Mouse (Mus musculus) 3134 (cell line): ENCODE measurements around the gene Lrmda.

Source experiments
- DNase-seq: peaks from one replicate; pipeline ENCODE4 v3.0.0-alpha.2; 2011; ENCODE audit warnings: low spot score; ENCODE audit not compliant: insufficient read length; ENCODE audit errors: extremely low read depth

Lrmda gene

DNA sequence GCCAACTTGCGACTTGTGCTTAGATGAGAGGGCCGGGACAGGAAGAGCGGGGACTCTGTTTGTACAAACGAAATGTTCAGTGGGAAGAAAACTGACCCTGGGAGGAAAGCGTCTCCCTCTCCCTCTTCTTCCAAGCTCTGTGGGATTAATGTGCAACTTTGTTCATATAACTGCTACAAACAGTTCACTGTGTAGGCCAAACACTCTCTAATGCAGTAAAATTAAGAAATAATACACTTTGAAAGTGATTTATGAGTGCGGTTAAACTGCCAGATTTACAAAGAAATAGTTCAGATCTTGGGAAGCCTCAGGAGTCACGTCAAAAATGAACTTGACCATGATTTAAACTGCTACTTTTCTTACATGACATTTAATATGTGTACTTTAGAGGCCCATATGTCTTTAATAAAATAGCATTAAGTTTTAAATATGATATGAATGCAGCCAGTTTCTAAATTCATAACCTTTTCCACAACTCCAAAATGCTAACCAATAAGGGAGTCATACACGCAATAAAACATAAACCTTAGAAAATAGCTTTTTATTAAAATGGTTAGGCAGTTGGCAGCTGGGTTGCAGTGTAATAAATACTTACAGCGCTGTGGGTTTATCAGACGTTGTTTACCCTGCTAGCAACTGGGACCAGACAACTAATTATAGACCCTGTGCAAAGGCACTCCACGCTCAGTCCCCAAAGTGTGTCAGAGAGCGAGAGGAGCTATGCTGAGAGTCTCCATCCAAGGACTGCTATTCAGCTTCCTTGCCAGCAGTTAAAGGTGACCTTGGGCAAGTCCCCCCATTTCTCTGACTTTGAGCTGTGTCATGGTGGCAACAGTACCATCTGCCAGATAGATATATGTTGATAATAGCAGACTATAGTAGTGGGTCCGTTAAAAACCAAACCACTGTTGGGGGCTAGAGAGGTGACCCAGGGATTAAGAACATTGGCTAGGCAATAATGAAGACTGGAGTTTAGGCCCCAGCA lies 590.0 kb downstream of the Lrmda start:
- no peak for DNase-seq

DNA sequence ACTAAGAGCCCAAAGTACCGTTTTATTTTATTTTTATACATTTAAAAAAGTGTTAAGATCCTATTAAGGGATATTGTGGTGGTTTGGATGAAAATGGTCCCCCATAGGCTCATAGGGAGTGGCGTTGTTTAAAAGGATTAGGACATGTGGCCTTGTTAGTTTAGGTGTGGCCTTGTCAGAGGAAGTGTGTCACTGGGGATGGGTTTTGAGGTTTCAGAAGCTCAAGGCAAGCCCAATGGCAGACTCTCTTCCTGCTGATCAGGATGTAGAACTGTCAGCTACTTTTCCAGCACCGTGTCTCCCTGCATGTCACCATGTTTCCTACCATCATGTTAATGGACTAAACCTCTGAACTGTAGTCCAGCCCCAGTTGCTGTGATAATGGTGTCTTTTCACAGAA lies 591.5 kb downstream of the Lrmda start:
- no peak for DNase-seq

- no peak for DNase-seq
Observed at GRCm38 (mm10) chr14:22620191-22620590, 600.7 kb downstream of the Lrmda start.

DNA sequence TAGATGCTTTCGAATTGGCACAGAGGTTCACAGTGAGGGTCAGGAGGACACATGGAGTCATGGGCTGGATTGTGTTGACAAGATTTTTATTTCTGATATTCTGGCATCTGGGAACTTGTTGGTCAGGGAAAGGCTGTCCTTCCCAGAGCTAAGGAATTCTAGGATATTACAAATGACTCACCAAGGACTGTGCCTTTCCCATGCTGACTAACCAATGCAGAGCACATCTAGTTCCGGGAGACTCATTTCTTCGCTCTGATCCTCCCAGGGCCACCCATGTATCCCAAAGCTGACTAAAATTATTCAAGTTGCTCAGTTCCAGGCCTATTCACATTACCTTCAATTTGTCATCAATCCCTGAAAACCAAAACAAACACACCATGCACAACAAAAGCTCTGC lies 602.4 kb downstream of the Lrmda start:
- peak; percentile 16 for DNase-seq

- DNase-seq: no peak
Observed at GRCm38 (mm10) chr14:22627105-22627829, 607.8 kb downstream of the Lrmda start.

DNA sequence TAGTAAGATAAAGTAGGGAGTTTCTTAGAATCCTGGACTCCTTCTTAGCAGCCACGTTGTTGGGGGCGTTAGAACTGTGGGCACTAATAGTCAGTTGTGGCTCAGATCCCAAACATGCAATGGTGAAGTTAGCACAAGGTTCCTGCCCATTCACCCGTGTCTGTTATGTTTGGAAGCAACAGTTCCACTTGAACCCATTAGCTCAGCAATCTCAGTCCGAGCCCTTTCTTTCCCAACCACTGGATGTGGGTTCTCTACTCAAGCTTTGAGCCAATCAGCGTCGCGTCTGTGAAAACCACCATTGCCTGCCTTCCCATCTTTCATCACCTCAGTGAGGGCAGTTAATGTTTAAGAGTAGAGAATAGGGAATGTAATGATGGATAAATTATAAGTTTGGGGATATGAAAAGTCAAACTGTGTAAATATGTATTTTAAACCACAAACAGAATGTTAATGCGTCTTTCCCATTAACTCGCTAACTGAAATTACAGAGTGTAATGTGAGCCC lies 610.9 kb downstream of the Lrmda start:
- DNase-seq: no peak

DNA sequence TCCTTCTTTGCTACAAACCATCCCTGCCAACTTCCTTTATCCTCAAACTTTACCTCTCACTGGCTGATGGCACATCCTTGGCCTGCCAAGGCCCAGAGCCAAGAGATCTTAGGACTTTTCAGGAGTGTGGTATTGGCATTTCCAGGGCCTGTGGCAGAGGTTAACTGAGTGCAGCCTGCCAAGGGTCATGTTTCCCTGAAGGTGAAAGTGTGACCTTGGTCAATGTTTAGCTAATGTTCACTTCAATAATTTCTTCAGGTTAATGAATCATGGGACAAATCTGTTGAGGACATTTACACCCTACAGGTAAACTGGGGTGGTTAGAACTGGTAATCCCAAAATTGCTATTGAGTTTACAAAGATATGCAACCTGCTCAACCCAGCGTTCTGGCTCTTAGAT lies 614.1 kb downstream of the Lrmda start:
- no peak for DNase-seq

- DNase-seq: no peak
Observed at GRCm38 (mm10) chr14:22643494-22643893, 624.0 kb downstream of the Lrmda start.

DNA sequence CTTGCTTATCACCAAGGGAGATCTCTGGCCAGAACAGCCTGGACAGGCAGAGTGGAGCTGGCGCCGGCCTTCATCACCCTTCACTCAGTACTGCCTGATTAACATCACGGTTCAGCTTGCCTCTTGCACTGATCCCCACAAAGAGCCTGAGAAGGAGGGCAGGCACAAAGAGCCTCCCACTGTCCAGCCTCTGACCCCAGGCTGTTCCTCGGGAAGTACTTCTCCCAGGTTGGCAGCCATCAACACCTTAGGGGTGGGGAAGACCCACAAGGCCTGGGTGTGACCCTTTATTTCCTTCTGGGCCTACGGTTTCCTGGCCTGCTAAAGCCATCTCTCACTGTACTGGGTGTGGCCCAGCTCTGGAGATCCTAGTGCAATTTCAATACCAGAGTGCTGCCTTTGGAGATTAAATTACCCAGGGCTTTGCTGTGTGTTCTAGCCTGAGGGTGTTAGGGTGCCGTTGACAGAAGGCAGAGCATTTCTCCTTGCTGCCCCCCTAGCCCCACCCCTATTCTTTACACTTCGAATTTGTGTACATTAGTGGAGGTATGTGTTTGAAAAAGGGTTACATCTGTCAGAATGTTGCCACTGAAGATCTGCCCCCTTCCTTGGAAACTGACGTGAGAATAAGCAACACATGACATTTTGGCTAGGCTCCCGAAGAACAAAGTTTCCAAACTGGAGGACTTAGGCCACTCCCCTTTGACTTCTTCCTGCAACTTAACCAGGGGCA lies 628.5 kb downstream of the Lrmda start:
- no peak for DNase-seq

DNA sequence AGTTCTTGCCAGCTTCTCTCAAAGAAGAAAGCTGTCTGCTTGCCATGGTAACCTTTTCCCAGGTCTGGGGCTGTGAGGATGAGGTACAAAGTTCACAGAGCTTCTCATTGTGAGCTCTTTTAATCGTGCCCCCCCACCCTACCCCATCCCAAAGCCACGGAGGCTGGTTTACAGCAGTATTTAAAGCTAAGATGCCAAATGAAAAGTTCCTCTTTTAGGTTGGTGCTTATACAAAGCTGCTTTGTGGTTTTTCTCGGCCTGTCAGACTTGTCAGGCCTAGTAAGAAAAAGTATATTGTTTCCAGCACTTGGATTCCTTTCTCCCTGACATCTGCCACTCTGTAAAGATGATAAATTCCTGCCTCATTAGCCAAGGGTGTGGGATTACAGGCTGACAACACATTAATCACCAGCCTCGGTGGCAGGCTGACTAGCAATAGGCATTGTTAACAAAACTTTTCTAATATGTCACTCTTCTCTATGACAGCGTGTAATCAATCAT lies 629.9 kb downstream of the Lrmda start:
- DNase-seq: no peak

GRCm38 (mm10) chr14:22649985-22650984 lies 630.8 kb downstream of the Lrmda start:
- DNase-seq: no peak

DNA sequence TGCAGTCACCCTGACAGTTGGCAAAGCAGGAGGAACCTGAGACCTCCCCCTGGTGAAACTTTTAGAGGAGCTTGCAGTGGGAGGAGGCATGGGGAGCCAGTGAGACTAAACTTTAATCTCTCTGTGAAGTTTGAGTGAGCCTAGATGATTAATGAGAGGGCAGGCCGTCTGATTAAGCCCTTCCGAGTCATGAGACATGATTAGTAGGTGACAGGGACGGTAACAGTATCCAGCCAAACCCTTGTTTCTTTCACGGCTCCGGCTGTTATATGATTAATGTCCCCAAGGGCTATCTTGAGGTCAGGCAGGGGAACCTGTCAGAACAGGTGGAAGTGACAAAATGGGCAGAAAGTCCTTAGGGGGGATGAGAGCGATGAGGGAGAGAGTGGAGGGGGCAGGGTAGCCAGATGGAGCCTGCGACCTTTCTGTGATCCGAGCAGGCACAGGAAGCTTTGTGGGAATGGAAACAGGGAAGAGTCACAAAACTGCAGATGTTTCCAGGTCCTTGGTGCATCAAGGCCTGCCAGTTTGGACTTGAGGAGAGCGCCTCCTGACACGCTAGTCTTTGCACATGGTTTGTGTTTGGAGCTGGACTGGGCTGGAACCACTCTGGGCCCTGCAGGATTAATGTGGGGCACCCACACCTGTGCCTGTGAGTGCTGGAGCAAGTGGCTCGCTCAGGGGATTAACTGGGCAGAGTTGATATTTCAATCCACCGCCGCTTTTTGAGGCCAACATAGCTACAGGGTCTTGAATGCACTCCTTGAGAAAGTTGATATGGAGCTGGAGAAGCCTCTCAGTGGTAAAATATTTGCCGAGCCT lies 631.8 kb downstream of the Lrmda start:
- DNase-seq: no peak

GRCm38 (mm10) chr14:22662496-22662895 lies 643.0 kb downstream of the Lrmda start:
- DNase-seq: no peak

GRCm38 (mm10) chr14:22666437-22666836 lies 646.9 kb downstream of the Lrmda start:
- no peak for DNase-seq

GRCm38 (mm10) chr14:22668302-22668701 lies 648.8 kb downstream of the Lrmda start:
- DNase-seq: no peak

- no peak for DNase-seq
Observed at GRCm38 (mm10) chr14:22668711-22669110, 649.2 kb downstream of the Lrmda start.

- no peak for DNase-seq
Observed at GRCm38 (mm10) chr14:22673581-22673980, 654.1 kb downstream of the Lrmda start.

- no peak for DNase-seq
Observed at GRCm38 (mm10) chr14:22679008-22679704, 659.6 kb downstream of the Lrmda start.
